Mouse (Mus musculus) kidney, embryonic 14.5 days (tissue): Measurements from ENCODE around the gene Uqcrh. TPM values are rescaled to one million over a fixed set of nuclear protein-coding genes. Genes with fewer than 3 reads are reported as not detected.

ENCODE experiments used
- polyA plus RNA-seq: library from polyadenylated mRNA; unstranded; fragments of >200 nt; fragmentation: Nextera tagmentation; extraction: Ambion mirVana; gene quantifications from 2 replicates; pipeline ENCODE4 v1.2.1, GENCODE M21; 2014

Uqcrh gene
- polyA plus RNA-seq, 1 experiment from 2014 or later = 513 TPM

Other genes with a start within 250 kb of the Uqcrh start
- 9.4 and 9.9 TPM in 2 replicates for gene Mob3c, start 247.0 kb downstream of the Uqcrh start, polyA plus RNA-seq
- gene Mknk1, start 235.9 kb downstream of the Uqcrh start, polyA plus RNA-seq = 17.6 and 19.6 TPM in 2 replicates
- not detected in 2 replicates for gene Kncn, start 190.7 kb downstream of the Uqcrh start, polyA plus RNA-seq
- gene 6430628N08Rik, start 184.4 kb downstream of the Uqcrh start, polyA plus RNA-seq = not detected in 2 replicates
- gene Dmbx1, start 135.1 kb downstream of the Uqcrh start, polyA plus RNA-seq = not detected in 2 replicates
- 5.2 and 8.7 TPM in 2 replicates for gene Faah, start 57.1 kb downstream of the Uqcrh start, polyA plus RNA-seq
- gene Nsun4, start 21.2 kb downstream of the Uqcrh start, polyA plus RNA-seq = 17.1 and 24.1 TPM in 2 replicates
- 66.6 and 78.1 TPM in 2 replicates for gene Lrrc41, start 198 bp upstream of the Uqcrh start, polyA plus RNA-seq
- gene Rad54l, start 48.6 kb upstream of the Uqcrh start, polyA plus RNA-seq = 26.6 and 40.7 TPM in 2 replicates
- 50.9 and 68.2 TPM in 2 replicates for gene Pomgnt1, start 48.8 kb upstream of the Uqcrh start, polyA plus RNA-seq
- gene Lurap1, start 76.3 kb upstream of the Uqcrh start, polyA plus RNA-seq = 2.2 and 3.2 TPM in 2 replicates
- 0.50 and 0.89 TPM in 2 replicates for gene Tspan1, start 92.5 kb upstream of the Uqcrh start, polyA plus RNA-seq
- gene 1700042G07Rik, start 98.3 kb upstream of the Uqcrh start, polyA plus RNA-seq = not detected in 2 replicates
- gene Gm49337, start 98.3 kb upstream of the Uqcrh start, polyA plus RNA-seq = not detected in 2 replicates
- 19.9 and 27.6 TPM in 2 replicates for gene Pik3r3, start 146.5 kb upstream of the Uqcrh start, polyA plus RNA-seq